15 mouse cellular contexts compared by ENCODE assay signal in the genomic region with DNA sequence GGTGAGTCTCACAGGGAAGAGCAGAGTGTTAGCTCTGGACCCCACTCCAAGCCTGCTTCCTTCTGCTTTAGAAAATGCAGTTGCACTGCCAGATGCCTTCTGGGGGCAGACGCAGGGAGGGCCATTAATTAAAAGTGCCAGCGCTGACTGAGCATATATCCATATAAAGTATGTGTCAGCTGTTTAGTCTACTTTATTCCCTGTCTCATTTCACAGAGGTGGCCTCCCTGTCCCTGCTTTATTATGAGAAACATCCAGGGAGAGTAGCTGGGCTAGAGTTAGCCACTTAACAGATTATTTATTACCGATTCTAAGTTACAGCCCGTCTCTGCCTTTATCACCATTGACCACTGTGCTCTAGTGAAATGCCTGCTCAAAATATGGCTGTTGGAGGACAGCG.
"Had no signal": no experiment of that assay in that cellular context is flagged by ENCODE, and none has a peak within 500 bp of the region (broad histone marks: within the 10 kb centered on the region; RNA-seq: fewer than 3 reads in every experiment).

No protein-coding gene starts in this region.

- H3K27ac ChIP-seq: macrophage; midbrain, embryonic 13.5 days; midbrain, embryonic 15.5 days; stomach, embryonic 15.5 days; stomach, postnatal 0 days had no signal

- H3K4me3 ChIP-seq: megakaryocyte, embryonic 14.5 days; midbrain, embryonic 13.5 days; midbrain, embryonic 15.5 days; stomach, embryonic 15.5 days had no signal

- H3K27me3 ChIP-seq: megakaryocyte, embryonic 14.5 days; midbrain, embryonic 13.5 days; midbrain, embryonic 15.5 days; stomach, embryonic 15.5 days had no signal

- H3K4me2 ChIP-seq: lung, embryonic 14.5 days; midbrain, embryonic 11.5 days; midbrain, embryonic 13.5 days; midbrain, embryonic 15.5 days; stomach, embryonic 15.5 days had no signal

- H3K9me3 ChIP-seq: megakaryocyte, embryonic 14.5 days; midbrain, embryonic 13.5 days; midbrain, embryonic 15.5 days; stomach, embryonic 15.5 days had no signal

- H3K36me3 ChIP-seq: midbrain, embryonic 15.5 days had no signal

- H3K9ac ChIP-seq: lung, embryonic 14.5 days; midbrain, embryonic 13.5 days; midbrain, embryonic 15.5 days; stomach, embryonic 15.5 days had no signal

- ATAC-seq: midbrain, embryonic 13.5 days; midbrain, embryonic 15.5 days had no signal

- H3K4me1 ChIP-seq: midbrain, embryonic 13.5 days; midbrain, embryonic 15.5 days; stomach, embryonic 15.5 days had no signal

- DNase-seq: lung, adult 18-20 months; lung, embryonic 14.5 days; lung, postnatal 14 days; lung, postnatal 36 days; right cerebral cortex, postnatal 14 days; thymus, adult 2 months; thymus, postnatal 25 days; thymus, postnatal 4 days had no signal
